Mouse (Mus musculus) MEL (cell line): ENCODE results near the gene Filip1l.

Experiments
- BHLHE40 ChIP-seq: IDR thresholded peaks from 2 replicates; pipeline ENCODE4 v1.6.1; 2012; ENCODE audit warnings: low read depth, mild to moderate bottlenecking, inconsistent platforms, low read length, improper control_type of control experiment, borderline replicate concordance
- CHD1 ChIP-seq: IDR thresholded peaks from 2 replicates; pipeline ENCODE4 v1.6.1; 2012; ENCODE audit warnings: low read depth, mild to moderate bottlenecking, inconsistent platforms, low read length, improper control_type of control experiment
- CHD2 ChIP-seq: IDR thresholded peaks from 2 replicates; pipeline ENCODE4 v1.6.1; 2011; ENCODE audit warnings: low read length, improper control_type of control experiment
- CTCF ChIP-seq, 3 experiments: IDR thresholded peaks in 2 of 3; conservative IDR thresholded peaks in 1 of 3; 2 replicates each; pipeline ENCODE4 v1.5.1; 2011 to 2012; ENCODE audit warnings: low read length in 3 of 3, low read depth in 2 of 3, mild to moderate bottlenecking in 2 of 3, improper control_type of control experiment in 1 of 3, inconsistent platforms in 1 of 3, mixed read lengths in 1 of 3, moderate library complexity in 1 of 3; ENCODE audit not compliant: control insufficient read depth in 1 of 3, insufficient read depth in 1 of 3, poor library complexity in 1 of 3, severe bottlenecking in 1 of 3
- GABPA ChIP-seq: IDR thresholded peaks from 2 replicates; pipeline ENCODE4 v1.6.1; 2012; ENCODE audit warnings: low read depth, mild to moderate bottlenecking, inconsistent platforms, low read length, improper control_type of control experiment, moderate library complexity
- MYC ChIP-seq: IDR thresholded peaks from 2 replicates; pipeline ENCODE4 v1.6.1; 2011; ENCODE audit warnings: low read depth, mild to moderate bottlenecking, low read length, improper control_type of control experiment, moderate library complexity
- SIN3A ChIP-seq: IDR thresholded peaks from 2 replicates; pipeline ENCODE4 v1.6.1; 2012; ENCODE audit warnings: low read length, improper control_type of control experiment, inconsistent platforms
- TAL1 ChIP-seq: IDR thresholded peaks from 2 replicates; pipeline ENCODE4 v1.6.1; 2012; ENCODE audit warnings: mild to moderate bottlenecking, inconsistent platforms, low read length, moderate library complexity, mixed read lengths
- ZC3H11A ChIP-seq: IDR thresholded peaks from 2 replicates; pipeline ENCODE4 v1.6.1; 2012; ENCODE audit warnings: low read depth, mild to moderate bottlenecking, inconsistent platforms, low read length, improper control_type of control experiment
- ZMIZ1 ChIP-seq: IDR thresholded peaks from 2 replicates; pipeline ENCODE4 v1.6.1; 2012; ENCODE audit warnings: low read depth, mild to moderate bottlenecking, inconsistent platforms, low read length, improper control_type of control experiment, moderate library complexity

DNA sequence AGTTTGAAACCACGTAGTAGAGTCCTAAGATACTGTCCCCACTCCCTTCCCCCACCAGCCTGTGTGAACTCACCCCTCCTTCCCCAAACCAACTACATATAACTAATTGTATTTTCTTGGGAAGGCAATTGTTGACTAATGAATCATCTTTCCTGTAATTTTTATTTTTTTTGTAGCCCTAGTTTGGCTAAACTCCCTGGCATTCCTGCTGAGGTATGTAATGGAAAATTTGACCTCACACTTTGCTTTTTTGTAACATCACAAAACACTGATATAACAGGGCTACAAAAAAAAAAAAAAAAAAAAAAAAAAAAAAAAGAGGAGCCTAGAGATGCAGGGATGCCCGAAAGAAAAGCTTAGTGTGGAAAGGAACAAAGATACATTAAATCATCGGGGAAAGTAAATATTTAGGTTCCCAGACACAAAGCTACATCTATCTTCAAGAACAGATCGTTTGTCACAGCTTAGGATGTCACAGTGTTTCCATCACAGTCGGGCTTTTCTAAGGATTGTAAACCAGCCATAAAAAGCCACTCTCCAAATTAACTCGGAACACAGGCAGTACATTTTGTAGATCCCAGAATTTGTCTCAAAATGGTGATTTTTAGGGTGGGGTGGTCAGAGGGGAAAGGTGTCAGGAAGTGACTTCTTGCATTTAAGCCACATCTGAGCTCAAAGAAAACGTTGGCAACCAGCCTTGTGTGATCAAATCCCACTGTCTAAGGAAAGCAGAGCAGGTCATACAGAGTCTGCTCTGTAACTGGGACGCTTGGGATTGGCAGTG lies 68.1 kb downstream of the Filip1l start:
- TF ChIP-seq CHD2 (no peak), BHLHE40 (no peak), TAL1 (no peak), ZC3H11A (no peak), MYC (no peak), SIN3A (no peak), CHD1 (no peak), CTCF (IDR thresholded peaks at IDR 0.05 in 2 of 3, conservative IDR thresholded peaks at IDR 0.05 in 1 of 3; ENCODE audit: control insufficient read depth in 1 of 3, insufficient read depth in 1 of 3, low read depth in 2 of 3, low read length in 3 of 3, poor library complexity in 1 of 3, severe bottlenecking in 1 of 3) (no peak), GABPA (no peak), ZMIZ1 (no peak)
